Mouse (Mus musculus) urinary bladder, postnatal 36 days (tissue): ENCODE data around the gene Uchl5.

ENCODE experiments used
- DNase-seq, 2 experiments: peaks; one replicate each; pipeline ENCODE4 v3.0.0; 2022; ENCODE audit warnings: low spot score in 2 of 2, mixed read lengths in 1 of 2

The Uchl5 gene

DNA sequence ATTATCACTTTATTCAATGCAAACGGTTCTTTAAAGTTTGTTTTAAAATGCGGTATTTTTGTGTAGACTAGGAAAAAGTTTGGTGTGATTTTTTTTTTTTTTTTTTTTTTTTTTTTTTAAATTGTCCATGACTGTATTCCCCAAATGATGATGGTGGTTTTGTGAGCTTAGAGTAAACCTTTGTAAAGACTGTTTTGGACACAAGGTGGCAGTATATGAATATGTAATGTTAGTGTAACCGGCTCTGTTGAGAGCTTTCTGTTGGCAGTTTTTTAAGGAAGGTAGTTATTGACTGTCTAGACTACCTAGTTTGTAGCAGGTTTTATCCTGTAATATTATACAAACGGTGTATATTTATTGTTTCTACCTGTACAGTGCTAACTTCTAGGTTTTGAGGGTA is 26.5 kb downstream of the Uchl5 start:
- no peak for DNase-seq

DNA sequence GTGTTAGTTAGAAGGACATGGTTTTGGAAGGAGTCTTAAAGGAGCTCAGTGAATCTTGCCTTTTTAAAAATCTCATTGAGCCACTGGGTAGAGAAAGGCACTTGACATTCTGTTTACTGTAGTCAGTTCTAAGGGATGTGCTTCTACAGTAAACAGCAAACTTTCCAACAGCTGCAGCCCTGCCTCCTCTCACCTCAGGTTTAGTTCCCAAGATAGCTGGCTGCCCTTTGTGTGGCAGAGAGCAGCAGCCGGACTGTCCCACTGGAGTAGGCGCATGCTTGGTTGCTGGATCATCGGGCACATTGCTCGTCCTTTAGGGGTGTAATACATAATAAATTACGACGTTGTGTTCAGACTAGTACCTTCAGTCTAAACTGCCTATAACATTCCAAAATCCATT is 32.0 kb downstream of the Uchl5 start:
- no peak for DNase-seq

DNA sequence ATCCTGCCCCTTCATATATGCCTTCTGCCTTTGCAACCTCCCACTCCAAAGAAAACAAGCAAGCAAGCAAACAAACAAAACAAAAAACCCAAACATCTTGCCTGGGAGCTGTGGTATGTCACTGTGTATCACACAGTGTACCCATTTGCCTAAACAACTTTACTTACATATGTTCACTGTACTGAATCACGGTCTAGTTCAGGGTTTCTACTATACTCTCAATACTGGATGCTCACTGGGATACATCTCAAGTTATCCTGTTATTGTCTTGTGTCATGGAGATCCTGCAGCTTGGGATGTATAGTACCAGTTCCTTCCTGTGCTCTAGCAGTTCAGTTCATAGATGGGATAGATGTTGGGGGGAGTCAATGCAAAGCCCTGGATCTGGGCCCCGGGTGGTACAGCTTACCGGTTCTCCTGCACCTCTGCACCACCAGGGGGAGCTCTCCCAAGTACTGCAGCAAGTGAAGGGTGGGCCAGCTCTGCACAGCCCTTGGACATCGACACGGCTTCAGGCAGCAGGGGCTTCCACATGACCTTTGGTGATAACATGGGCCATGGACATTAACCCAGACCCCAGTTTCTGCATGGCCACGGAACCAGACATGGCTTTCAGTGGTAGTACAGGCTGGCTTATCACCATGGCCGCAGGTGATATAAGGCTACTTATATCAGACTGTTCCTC is 36.7 kb downstream of the Uchl5 start:
- DNase-seq = peak; percentile 49 to 64

DNA sequence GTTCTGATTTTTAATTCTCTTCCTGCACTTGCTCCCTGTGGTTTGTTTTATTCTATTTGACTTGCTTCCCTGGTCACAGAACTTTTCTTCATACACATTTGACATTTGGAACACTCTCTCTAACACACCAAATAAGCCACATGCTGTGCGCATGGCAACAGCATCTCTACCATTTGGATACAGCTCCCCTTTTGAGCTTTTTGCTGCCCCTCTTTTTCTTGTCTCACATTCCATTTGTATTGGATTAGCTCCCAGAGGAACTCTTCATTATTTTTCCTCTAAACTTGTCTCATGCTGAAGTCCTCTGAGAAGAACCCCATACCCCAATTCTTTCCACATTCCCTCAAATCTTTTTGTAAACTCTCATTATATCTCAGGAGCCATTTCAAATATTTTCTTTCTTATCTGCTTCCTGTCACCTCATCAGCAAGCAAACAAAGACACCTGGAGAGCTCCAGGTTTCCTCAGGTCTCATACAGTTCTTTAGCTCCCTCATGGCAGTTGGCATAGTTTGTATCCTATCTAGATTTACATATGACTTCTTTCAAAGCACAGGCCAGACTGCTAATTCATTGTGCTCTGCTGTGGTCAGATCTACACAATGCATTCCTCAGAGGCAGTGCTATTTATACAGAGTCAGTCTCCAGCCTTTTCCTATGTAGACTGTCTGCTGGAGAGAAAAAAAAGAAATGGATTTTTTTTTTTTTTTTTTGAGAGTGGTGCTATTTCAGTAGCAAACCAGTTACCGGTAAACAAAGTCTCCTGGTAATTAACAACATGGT is 43.2 kb downstream of the Uchl5 start:
- no peak for DNase-seq

DNA sequence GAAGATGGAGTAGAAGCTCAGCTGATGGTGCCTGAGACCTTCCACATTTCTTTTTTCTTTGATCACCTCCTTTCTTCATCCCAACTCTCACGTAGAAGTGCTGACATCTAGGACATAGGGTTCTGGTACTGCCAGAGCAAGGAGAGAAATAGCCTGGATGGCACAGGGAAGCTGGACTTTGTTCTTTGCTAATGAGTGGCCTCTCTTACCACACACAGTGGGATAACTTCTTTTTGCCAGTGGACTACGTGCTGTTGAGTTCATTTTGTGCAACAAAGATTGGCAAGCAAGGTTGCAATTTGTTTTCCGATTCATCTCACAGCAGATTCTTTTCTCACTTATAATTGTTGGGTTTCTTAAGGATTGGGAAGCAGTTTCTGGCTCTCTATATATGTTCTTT is 45.6 kb downstream of the Uchl5 start:
- no peak for DNase-seq

DNA sequence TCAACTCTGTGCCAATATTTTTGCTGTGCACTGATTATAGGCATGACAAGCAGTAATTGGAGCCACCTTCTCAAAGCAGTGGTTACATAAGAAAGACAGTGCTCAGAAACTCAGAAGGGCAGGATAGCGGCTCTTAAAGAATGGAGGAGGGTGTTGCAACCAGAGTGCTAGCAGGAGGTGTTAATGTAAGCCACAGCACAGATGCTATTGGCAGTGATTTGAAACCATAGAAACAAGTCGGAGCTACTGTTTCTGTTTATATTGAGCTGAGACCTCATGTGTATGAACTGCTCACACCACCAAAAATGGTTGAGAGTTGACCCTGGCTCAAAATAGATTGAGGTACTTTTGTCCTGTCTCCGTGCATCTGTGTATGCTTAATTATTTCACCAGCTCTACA is 53.6 kb downstream of the Uchl5 start:
- no peak for DNase-seq

DNA sequence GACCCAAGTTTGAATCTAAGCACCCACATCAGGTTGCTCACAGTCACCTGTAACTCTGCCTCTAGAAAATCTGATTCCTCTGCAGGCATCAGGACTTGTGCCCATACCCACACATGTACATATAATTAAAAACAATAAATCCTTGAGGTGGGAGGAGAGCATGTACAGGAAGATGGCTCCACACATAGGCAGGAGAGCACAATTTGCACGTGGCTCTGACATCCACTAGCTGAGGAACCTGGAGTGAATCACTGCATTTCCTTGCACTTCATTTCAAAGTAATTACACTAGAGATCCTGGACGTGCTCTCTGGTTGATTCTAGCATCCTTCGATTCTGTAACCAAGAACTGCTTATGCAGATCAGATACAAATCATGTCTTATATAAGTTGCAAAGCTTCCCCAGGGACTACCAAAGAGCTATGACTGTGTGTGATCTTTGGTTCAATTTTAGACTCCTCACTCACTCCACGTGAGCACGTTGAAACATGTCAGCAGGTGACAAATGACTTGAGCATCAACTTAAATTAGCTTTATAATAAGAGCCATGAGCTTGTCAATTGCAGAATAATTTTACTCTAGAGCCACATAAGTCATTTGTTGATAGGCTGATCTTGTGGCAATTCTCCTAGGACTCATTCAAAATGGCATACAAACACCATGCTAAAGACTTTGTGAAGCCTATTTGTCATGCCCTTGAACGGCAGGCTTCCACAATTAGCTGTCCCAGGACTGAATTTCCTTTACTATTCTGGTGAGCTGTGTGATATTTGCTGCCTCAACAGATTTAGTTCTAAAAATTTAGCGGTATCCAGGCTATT is 59.5 kb downstream of the Uchl5 start:
- no peak for DNase-seq

DNA sequence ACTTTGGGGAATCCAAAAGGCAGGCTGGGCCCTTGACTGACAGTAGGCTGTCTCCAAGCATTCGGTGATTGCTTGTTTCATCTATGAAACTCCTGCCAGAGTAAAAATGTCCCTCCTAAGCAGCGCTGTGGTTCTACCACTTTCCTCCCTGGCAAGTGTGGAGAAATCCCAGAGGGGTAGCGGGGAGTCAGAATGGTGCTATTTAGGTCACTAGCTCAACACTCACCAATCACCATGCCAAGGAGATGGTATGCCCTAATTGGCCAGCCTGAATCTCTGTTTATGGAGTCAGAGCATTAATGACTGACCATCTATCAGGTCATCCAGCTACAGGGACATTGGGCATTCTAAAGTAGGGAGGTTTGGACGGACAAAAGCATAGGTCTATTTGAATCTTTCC is 60.6 kb downstream of the Uchl5 start:
- DNase-seq = no peak

DNA sequence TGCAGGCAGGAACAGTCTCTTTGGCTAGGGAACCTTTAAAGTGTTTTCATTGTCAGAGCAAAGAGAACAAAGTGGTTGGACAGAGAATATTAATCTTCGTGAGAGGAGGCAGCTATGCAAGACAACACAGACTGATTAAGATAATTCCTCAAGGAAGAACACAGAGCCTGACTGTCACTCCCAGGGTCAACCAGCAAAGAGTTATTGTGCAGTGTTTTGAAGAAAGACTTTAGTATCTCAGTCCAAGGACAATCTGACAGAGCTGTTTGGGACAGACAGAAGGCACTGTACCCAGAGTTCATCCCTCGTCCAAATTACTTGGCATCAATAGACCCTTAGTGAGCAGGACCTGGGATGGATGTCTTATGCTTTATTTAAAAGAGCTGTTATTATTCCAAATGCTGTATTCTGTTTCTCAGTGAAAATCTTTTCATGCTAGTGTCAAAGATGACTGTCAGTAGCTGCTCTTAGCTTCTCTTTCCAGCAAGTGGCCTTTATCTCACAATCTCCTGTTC is 61.9 kb downstream of the Uchl5 start:
- no peak for DNase-seq

DNA sequence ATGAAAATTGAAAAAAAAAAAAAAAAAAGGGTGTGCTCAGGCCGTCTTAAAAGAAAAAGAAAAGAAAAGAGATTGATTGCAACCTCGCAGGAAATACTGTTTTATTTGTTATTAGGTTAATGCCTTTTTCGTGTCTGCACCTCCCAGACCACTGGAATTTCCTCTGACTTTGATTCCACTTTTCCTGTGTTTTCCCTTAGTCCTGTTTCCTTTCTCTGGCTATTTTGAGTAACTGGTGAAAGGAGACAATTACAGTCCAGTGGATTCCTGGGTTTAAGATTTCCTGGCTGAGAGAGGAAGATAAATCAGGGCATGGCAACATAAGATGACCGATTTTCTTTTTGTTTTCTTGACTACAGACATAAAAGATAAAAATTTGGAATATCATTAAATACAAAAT is 75.3 kb downstream of the Uchl5 start:
- DNase-seq = no peak

DNA sequence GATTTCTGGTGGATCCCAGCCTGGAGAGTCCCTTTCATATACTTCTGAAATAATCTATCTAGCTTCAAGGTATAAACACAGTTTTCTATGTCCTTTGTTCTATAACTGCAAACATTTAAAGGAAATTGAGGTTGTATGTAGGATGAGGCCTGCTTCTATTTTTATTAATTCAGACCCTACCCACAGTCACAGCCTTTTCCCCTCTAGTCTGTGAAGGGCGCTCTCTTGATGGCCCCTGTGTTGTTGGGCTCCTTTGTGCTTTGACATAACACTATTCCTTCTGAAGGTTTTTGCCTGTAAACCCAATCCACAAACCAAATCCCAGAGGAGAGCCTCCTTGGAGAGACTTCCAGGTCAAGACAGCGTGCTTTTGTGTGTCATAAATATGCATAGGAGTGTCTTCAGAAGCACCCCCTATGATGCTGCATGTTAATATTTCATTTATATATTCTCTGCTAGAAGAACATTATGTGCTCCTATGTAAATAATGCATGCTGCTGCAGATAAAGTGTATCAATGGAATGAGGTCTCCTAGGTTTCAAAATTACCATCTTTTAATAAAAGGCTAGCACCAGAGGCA is 75.8 kb downstream of the Uchl5 start:
- DNase-seq = no peak

DNA sequence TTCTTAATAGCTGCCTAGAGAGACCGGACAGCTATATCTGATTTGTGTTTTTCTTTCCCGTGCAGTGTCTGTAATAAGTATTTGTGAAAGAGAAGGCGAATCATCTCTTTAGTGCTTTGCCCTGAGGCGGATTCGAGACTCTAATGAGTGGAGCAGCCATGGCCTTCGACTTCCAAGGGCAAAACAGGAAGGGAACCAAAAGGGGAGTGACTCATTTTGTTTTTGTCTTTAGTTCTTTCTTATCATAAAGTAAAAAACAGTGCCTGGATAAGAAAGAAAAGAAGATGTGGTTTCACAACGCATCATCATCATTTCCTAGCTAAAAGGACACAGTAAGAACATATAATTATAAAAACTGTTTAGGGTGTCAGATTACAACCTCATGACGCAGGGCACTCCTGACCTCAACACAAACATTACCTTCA is 76.6 kb downstream of the Uchl5 start:
- no peak for DNase-seq

DNA sequence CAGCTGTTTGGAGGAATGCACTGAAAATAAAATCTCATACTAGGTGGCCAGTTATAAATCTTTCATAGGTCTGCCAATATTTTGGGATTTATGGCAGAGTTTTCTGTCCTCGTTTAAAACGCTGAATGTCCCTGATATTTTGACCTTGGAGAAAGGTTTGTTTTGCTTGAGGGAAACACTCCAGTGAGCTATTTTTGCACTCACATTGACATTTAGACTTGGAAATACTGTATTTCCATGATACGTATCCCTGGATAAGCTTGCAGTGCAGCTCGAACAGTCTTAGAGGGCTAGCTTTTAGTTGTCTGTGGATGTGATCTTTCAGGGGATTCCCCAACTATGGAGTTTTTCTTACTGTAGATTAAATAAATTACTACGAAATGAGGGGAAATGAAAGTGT is 78.6 kb downstream of the Uchl5 start:
- no peak for DNase-seq
